Mouse (Mus musculus) regulatory T cell (primary cell): ENCODE results near the gene Gm3095.
"Not testable (repeated sequence)": the region's sequence is repeated elsewhere in the genome, so short reads cannot be mapped to it uniquely, and the experiment has no call there.

ENCODE experiments used
- in situ Hi-C: fragments of 300-600 bp; cut with MboI, MseI; formaldehyde crosslinking; loops from one replicate; pipeline ENCODE4 v1.15.1; 2025; ENCODE audit warnings: high pct_unique_total_duplicates

Gm3095 gene

GRCm38 (mm10) chr14:3963247-3963646 is at the start of gene Gm3095:
TSS of gene Gm3095 (plus strand) at chr14:3963547.
- in situ Hi-C loops: loop anchor here (5.0 kb wide), 1 partner anchor 704 kb away; no protein-coding TSS in a partner anchor

- in situ Hi-C loops: not testable (repeated sequence)
Measured at GRCm38 (mm10) chr14:3931456-3931855, 31.9 kb upstream of the Gm3095 start, which contains the start of gene Gm3029. TSS of gene Gm3029 (plus strand) at chr14:3931756.

GRCm38 (mm10) chr14:3998094-3998493 is 34.7 kb downstream of the Gm3095 start, which contains the start of gene Gm3099:
TSS of gene Gm3099 (plus strand) at chr14:3998394.
- in situ Hi-C loops: not testable (repeated sequence)
